Mouse (Mus musculus): Measurements from ENCODE around the gene Mb21d2.

DNA sequence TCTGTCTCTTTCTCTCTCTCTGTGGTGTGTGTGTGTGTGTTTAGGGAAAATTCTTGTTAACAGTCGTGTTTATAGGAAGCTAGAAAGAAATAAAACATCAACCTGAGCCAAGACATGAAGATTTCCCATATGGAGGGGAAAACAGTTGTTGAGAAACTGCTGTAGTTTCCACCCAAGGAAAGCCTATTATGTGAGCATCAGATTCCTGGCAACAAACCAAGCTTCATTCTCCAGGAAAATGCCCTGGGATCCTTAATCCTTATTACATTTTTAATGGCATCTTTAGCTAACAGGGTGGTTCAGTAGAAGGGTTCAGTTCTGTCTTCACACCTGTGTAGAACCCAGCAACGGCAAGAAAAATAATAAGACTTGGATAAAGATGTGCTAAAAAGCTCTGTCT is 36.8 kb upstream of the Mb21d2 start:
- TF ChIP-seq CTCF (IDR thresholded peaks at IDR 0.05; ENCODE audit: control insufficient read depth, insufficient read depth, insufficient read length) (no peak), MYOD1 (IDR thresholded peaks at IDR 0.05; ENCODE audit: control insufficient read depth, insufficient read length, low read depth) (no peak), MAX (IDR thresholded peaks at IDR 0.05) (no peak), CEBPB (IDR thresholded peaks at IDR 0.05; ENCODE audit: low read depth) (no peak), USF1 (IDR thresholded peaks at IDR 0.05; ENCODE audit: low read depth) (no peak), FOSL1 (IDR thresholded peaks at IDR 0.05; ENCODE audit: insufficient read depth, low read length, poor library complexity, severe bottlenecking) (no peak)

Data from C2C12 (cell line).